In the genomic region with DNA sequence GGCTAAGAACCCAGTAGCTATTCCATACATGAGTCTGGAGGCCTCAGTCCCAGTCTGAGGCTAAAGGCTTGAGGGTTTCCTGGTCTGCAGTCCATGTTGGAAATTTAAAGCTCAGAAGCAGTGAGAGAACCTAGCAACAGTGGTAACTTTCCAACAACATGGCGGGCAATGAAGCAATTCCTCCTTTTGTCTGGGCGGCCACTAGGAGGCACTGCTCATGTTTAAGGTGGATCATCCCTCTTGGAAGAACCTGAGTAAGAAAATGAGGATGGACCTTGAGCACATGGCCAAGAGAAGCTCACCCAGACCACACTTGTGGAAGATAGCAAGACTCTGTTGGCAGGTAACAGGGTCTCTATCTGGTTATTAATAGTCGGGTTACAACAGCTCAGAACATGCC, we compare ENCODE assay signal across 37 mouse cellular contexts.
DNase-seq lines count a peak whose midpoint lies in the region; ATAC-seq and TF ChIP-seq lines count a peak whose summit lies in the region.
"Had no signal": no experiment of that assay in that cellular context is flagged by ENCODE, and none has a peak within 500 bp of the region (broad histone marks: within the 10 kb centered on the region; RNA-seq: fewer than 3 reads in every experiment).

No protein-coding gene starts in this region.

- peak; percentile 2; the same call in 1 of the 2 replicates for TF ChIP-seq CTCF in heart, postnatal 0 days (IDR thresholded peaks at IDR 0.05; ENCODE audit: low read depth)
- TF ChIP-seq CTCF in CH12.LX (conservative IDR thresholded peaks at IDR 0.05 in 1 of 2, IDR thresholded peaks at IDR 0.05 in 1 of 2; ENCODE audit: low read depth in 2 of 2, low read length in 2 of 2) = peak in 1 of 2 experiments; percentile 56; a peak in 2 of 4 replicates
- 0 out of 2 replicates have a peak, but pooled peaks have one; percentile 7 for TF ChIP-seq CTCF in brain, embryonic 14.5 days (IDR thresholded peaks at IDR 0.05; ENCODE audit: borderline replicate concordance, extremely low read depth, insufficient read depth, insufficient read length)
- no peak; the same call in 1 of the 2 replicates for TF ChIP-seq CTCF in layer of hippocampus, adult 2 months (conservative IDR thresholded peaks at IDR 0.05)

- no peak overlapping the region for H3K27ac ChIP-seq in heart, postnatal 0 days (ENCODE audit: low read depth)
- H3K27ac ChIP-seq in CH12.LX (ENCODE audit: insufficient read depth, low read depth) = no peak overlapping the region
- no peak overlapping the region for H3K27ac ChIP-seq in layer of hippocampus, adult 2 months
- H3K27ac ChIP-seq in neural tube, embryonic 15.5 days (replicated peaks) = no peak overlapping the region
- H3K27ac ChIP-seq: forebrain, embryonic 12.5 days; heart, embryonic 10.5 days; heart, embryonic 15.5 days; hindbrain, embryonic 12.5 days; hindbrain, postnatal 0 days; intestine, embryonic 15.5 days; limb, embryonic 15.5 days; liver, embryonic 14.5 days; midbrain, embryonic 10.5 days; neural tube, embryonic 12.5 days had no signal

- no peak overlapping the region for H3K4me2 ChIP-seq in heart, postnatal 0 days (ENCODE audit: low read depth, low read length)
- H3K4me2 ChIP-seq in CH12.LX (ENCODE audit: insufficient read depth, low read depth, poor library complexity, severe bottlenecking) = no peak overlapping the region
- H3K4me2 ChIP-seq in neural tube, embryonic 15.5 days = no peak overlapping the region
- H3K4me2 ChIP-seq: forebrain, embryonic 12.5 days; heart, embryonic 15.5 days; hindbrain, embryonic 12.5 days; intestine, embryonic 15.5 days; limb, embryonic 15.5 days; lung, embryonic 14.5 days; neural tube, embryonic 12.5 days had no signal

- no peak for ATAC-seq in heart, postnatal 0 days (ENCODE audit: insufficient read depth, low read depth)
- ATAC-seq in neural tube, embryonic 15.5 days (ENCODE audit: low FRiP score) = no peak
- ATAC-seq: activated CD4-positive, CD25-positive, alpha-beta regulatory T cell, adult 4 months; forebrain, postnatal 0 days; hindbrain, postnatal 0 days; intestine, embryonic 15.5 days; midbrain, embryonic 16.5 days had no signal

- H3K4me1 ChIP-seq in heart, postnatal 0 days (ENCODE audit: control insufficient read depth, insufficient read depth) = no peaks in the 10 kb centered on the region
- H3K4me1 ChIP-seq in CH12.LX (ENCODE audit: control insufficient read depth in 1 of 2, insufficient read depth in 2 of 2) = no peaks in the 10 kb centered on the region
- peaks cover 36% of the 10 kb centered on the region for H3K4me1 ChIP-seq in neural tube, embryonic 15.5 days
- H3K4me1 ChIP-seq: heart, embryonic 10.5 days; heart, embryonic 15.5 days; intestine, embryonic 15.5 days; limb, embryonic 15.5 days had no signal

- H3K4me3 ChIP-seq in heart, postnatal 0 days (ENCODE audit: low read depth, low read length) = no peak overlapping the region
- no peak overlapping the region for H3K4me3 ChIP-seq in CH12.LX (replicated peaks in 1 of 3; ENCODE audit: low read depth in 2 of 3, low read length in 2 of 3, poor library complexity in 1 of 3)
- no peak overlapping the region for H3K4me3 ChIP-seq in layer of hippocampus, adult 2 months
- no peak overlapping the region for H3K4me3 ChIP-seq in neural tube, embryonic 15.5 days (replicated peaks)
- H3K4me3 ChIP-seq: erythroblast, embryonic 14.5 days; forebrain, embryonic 12.5 days; heart, embryonic 10.5 days; heart, embryonic 15.5 days; hindbrain, embryonic 12.5 days; intestine, embryonic 15.5 days; limb, embryonic 15.5 days; midbrain, embryonic 10.5 days; myocyte; neural tube, embryonic 12.5 days had no signal

- no peaks in the 10 kb centered on the region for H3K36me3 ChIP-seq in heart, postnatal 0 days (replicated peaks; ENCODE audit: control insufficient read depth, insufficient read depth, low read length)
- H3K36me3 ChIP-seq in CH12.LX (replicated peaks in 1 of 2; ENCODE audit: control insufficient read depth in 1 of 2, insufficient read depth in 1 of 2, low read length in 1 of 2) = no peaks in the 10 kb centered on the region
- no peaks in the 10 kb centered on the region for H3K36me3 ChIP-seq in neural tube, embryonic 15.5 days
- H3K36me3 ChIP-seq: forebrain, embryonic 12.5 days; heart, embryonic 10.5 days; heart, embryonic 15.5 days; hindbrain, embryonic 12.5 days; intestine, embryonic 15.5 days; limb, embryonic 15.5 days; midbrain, embryonic 10.5 days; neural tube, embryonic 12.5 days had no signal

- in situ Hi-C loops in CH12.LX (cut with MboI; ENCODE audit: low pct_ligation_motif_present, low pct_unique_long_range_greater_than_20kb, low sequenced_read_pairs) = no loop called here

- dilution Hi-C loops in CH12.LX (cut with MboI; ENCODE audit: extremely low pct_ligation_motif_present, extremely low pct_unique_long_range_greater_than_20kb, low sequenced_read_pairs) = no loop called here

- no peak for DNase-seq in heart, postnatal 0 days (ENCODE audit: low spot score)
- no peak for DNase-seq in heart, adult 18-20 months
- no peak for DNase-seq in CH12.LX (ENCODE audit: extremely low read depth)
- DNase-seq in NIH3T3 (ENCODE audit: low read depth) = peak; percentile 5
- DNase-seq in brain, embryonic 14.5 days (ENCODE audit: low read depth) = no peak
- no peak for DNase-seq in layer of hippocampus, adult 2 months (ENCODE audit: low spot score in 2 of 2)
- DNase-seq: adrenal gland, adult 2 months; adrenal gland, postnatal 36 days; cerebellum, adult 2 months; cerebellum, postnatal 14 days; forebrain, postnatal 0 days; heart, postnatal 36 days; kidney, adult 9 months; kidney, postnatal 25 days; left cerebral cortex, postnatal 4 days; lung, embryonic 14.5 days; lung, postnatal 14 days; retina, postnatal 1 day; right cerebral cortex, postnatal 25 days; spleen, adult 18-20 months; thymus, adult 18-20 months; thymus, postnatal 25 days had no signal

- 84% methylated on average over 3 of the region's 3 CpGs for WGBS in heart, postnatal 0 days
- 96% methylated on average over 3 of the region's 3 CpGs for WGBS in neural tube, embryonic 15.5 days

- no peaks in the 10 kb centered on the region for H3K27me3 ChIP-seq in heart, postnatal 0 days (ENCODE audit: control insufficient read depth, insufficient read depth, low read length)
- no peaks in the 10 kb centered on the region for H3K27me3 ChIP-seq in CH12.LX (replicated peaks)
- no peaks in the 10 kb centered on the region for H3K27me3 ChIP-seq in neural tube, embryonic 15.5 days (replicated peaks)
- H3K27me3 ChIP-seq: heart, embryonic 15.5 days; limb, embryonic 15.5 days; neural tube, embryonic 12.5 days had no signal

- no peak overlapping the region for H3K9ac ChIP-seq in heart, postnatal 0 days (replicated peaks; ENCODE audit: low read depth, low read length)
- no peak overlapping the region for H3K9ac ChIP-seq in CH12.LX (ENCODE audit: insufficient read depth, low read depth)
- no peak overlapping the region for H3K9ac ChIP-seq in neural tube, embryonic 15.5 days (replicated peaks)
- H3K9ac ChIP-seq: forebrain, embryonic 12.5 days; forebrain, postnatal 0 days; heart, embryonic 15.5 days; hindbrain, embryonic 12.5 days; intestine, embryonic 15.5 days; limb, embryonic 15.5 days; liver, embryonic 14.5 days; lung, embryonic 14.5 days; neural tube, embryonic 12.5 days had no signal

- H3K79me2 ChIP-seq in CH12.LX (replicated peaks; ENCODE audit: control insufficient read depth, extremely low read depth, insufficient read depth, poor library complexity, severe bottlenecking) = no peaks in the 10 kb centered on the region

- no peak for TF ChIP-seq EP300 in heart, postnatal 0 days (IDR thresholded peaks at IDR 0.05; ENCODE audit: low read depth)
- TF ChIP-seq EP300 in CH12.LX (IDR thresholded peaks at IDR 0.05; ENCODE audit: low read length) = no peak

- TF ChIP-seq RAD21 in CH12.LX (IDR thresholded peaks at IDR 0.05; ENCODE audit: low read depth, low read length) = peak; percentile 17

- no peaks in the 10 kb centered on the region for H3K9me3 ChIP-seq in heart, postnatal 0 days (replicated peaks; ENCODE audit: control insufficient read depth, low read length)
- H3K9me3 ChIP-seq in CH12.LX (replicated peaks; ENCODE audit: low read length) = no peaks in the 10 kb centered on the region
- no peaks in the 10 kb centered on the region for H3K9me3 ChIP-seq in neural tube, embryonic 15.5 days (replicated peaks)
- H3K9me3 ChIP-seq: forebrain, embryonic 12.5 days; heart, embryonic 10.5 days; heart, embryonic 15.5 days; hindbrain, embryonic 12.5 days; intestine, embryonic 15.5 days; limb, embryonic 15.5 days; midbrain, embryonic 10.5 days; neural tube, embryonic 12.5 days had no signal

- TF ChIP-seq POLR2A in CH12.LX (IDR thresholded peaks at IDR 0.05; ENCODE audit: low read depth, low read length) = no peak
- no peak for TF ChIP-seq POLR2A in brain, embryonic 14.5 days (IDR thresholded peaks at IDR 0.05; ENCODE audit: borderline replicate concordance, extremely low read depth, insufficient read depth, insufficient read length, poor library complexity, severe bottlenecking)

TF ChIP-seq in CH12.LX, 34 proteins besides CTCF, POLR2A, EP300 and RAD21:
- peak; percentile 40; the same call in 1 of the 2 replicates for TF ChIP-seq SMC3 (IDR thresholded peaks at IDR 0.05; ENCODE audit: low read depth, low read length)
- TF ChIP-seq JUND (conservative IDR thresholded peaks at IDR 0.05; ENCODE audit: low read depth, low read length) = no peak
